Mouse (Mus musculus): ENCODE results near the gene Tlx3. TPM values are rescaled to one million over a fixed set of nuclear protein-coding genes. Genes with fewer than 3 reads are reported as not detected.

Gene Tlx3
- polyA plus RNA-seq, 1 experiment from 2014 or later, result 0.32 TPM

GRCm38 (mm10) chr11:33204966-33205365, 1.6 kb upstream of the Tlx3 start:
- TF ChIP-seq CTCF (IDR thresholded peaks at IDR 0.05), result no peak
- peaks cover 16% of the 10 kb centered on the region for H3K27me3 ChIP-seq
- DNase-seq (ENCODE audit: low read depth, low spot score) (no peak), ATAC-seq (no peak)
- in situ Hi-C loops (cut with MboI; ENCODE audit: low pct_unique_long_range_greater_than_20kb), result no loop called here
- CTCF ChIA-PET, result no interaction called here
- POLR2A ChIA-PET, result no interaction called here

- peaks cover 19% of the 10 kb centered on the region for H3K27me3 ChIP-seq
- ChIA-PET CTCF (no interaction called here), POLR2A (no interaction called here)
- no peak for DNase-seq (ENCODE audit: low read depth, low spot score)
- in situ Hi-C loops (cut with MboI; ENCODE audit: low pct_unique_long_range_greater_than_20kb), result no loop called here
- no peak for ATAC-seq
- TF ChIP-seq CTCF (IDR thresholded peaks at IDR 0.05), result no peak
Observed at GRCm38 (mm10) chr11:33204329-33204705, 928 bp upstream of the Tlx3 start.

- DNase-seq (ENCODE audit: low read depth, low spot score) (no peak), ATAC-seq (no peak)
- in situ Hi-C loops (cut with MboI; ENCODE audit: low pct_unique_long_range_greater_than_20kb), result no loop called here
- POLR2A ChIA-PET, result interaction anchor here (0.9 kb wide), 1 partner anchor 22 kb away, joined by 3 read pairs; no protein-coding TSS in a partner anchor
- H3K27me3 ChIP-seq, result peaks cover 19% of the 10 kb centered on the region
- no peak for TF ChIP-seq CTCF (IDR thresholded peaks at IDR 0.05)
- CTCF ChIA-PET, result no interaction called here
Observed at GRCm38 (mm10) chr11:33202972-33203371, 417 bp downstream of the Tlx3 start.

GRCm38 (mm10) chr11:33202296-33202695, 1.1 kb downstream of the Tlx3 start:
- TF ChIP-seq CTCF (IDR thresholded peaks at IDR 0.05), result no peak
- peaks cover 19% of the 10 kb centered on the region for H3K27me3 ChIP-seq
- DNase-seq (ENCODE audit: low read depth, low spot score) (no peak), ATAC-seq (no peak)
- CTCF ChIA-PET, result no interaction called here
- in situ Hi-C loops (cut with MboI; ENCODE audit: low pct_unique_long_range_greater_than_20kb), result no loop called here
- POLR2A ChIA-PET, result interaction anchor here (0.9 kb wide), 1 partner anchor 22 kb away, joined by 3 read pairs; no protein-coding TSS in a partner anchor

GRCm38 (mm10) chr11:33201626-33202010, 1.8 kb downstream of the Tlx3 start:
- in situ Hi-C loops (cut with MboI; ENCODE audit: low pct_unique_long_range_greater_than_20kb), result no loop called here
- H3K27me3 ChIP-seq, result peaks cover 19% of the 10 kb centered on the region
- no peak for TF ChIP-seq CTCF (IDR thresholded peaks at IDR 0.05)
- DNase-seq (ENCODE audit: low read depth, low spot score) (no peak), ATAC-seq (no peak)
- ChIA-PET POLR2A (no interaction called here), CTCF (no interaction called here)

- TF ChIP-seq CTCF (IDR thresholded peaks at IDR 0.05), result no peak
- ATAC-seq (no peak), DNase-seq (ENCODE audit: low read depth, low spot score) (no peak)
- H3K27me3 ChIP-seq, result peaks cover 19% of the 10 kb centered on the region
- ChIA-PET POLR2A (no interaction called here), CTCF (no interaction called here)
- in situ Hi-C loops (cut with MboI; ENCODE audit: low pct_unique_long_range_greater_than_20kb), result no loop called here
Observed at GRCm38 (mm10) chr11:33200764-33201625, 2.4 kb downstream of the Tlx3 start.

GRCm38 (mm10) chr11:33199906-33200763, 3.3 kb downstream of the Tlx3 start:
- TF ChIP-seq CTCF (IDR thresholded peaks at IDR 0.05), result no peak
- CTCF ChIA-PET, result no interaction called here
- DNase-seq (ENCODE audit: low read depth, low spot score) (no peak), ATAC-seq (no peak)
- POLR2A ChIA-PET, result no interaction called here
- H3K27me3 ChIP-seq, result peaks cover 20% of the 10 kb centered on the region
- in situ Hi-C loops (cut with MboI; ENCODE audit: low pct_unique_long_range_greater_than_20kb), result no loop called here

GRCm38 (mm10) chr11:33199117-33199514, 4.3 kb downstream of the Tlx3 start:
- DNase-seq (ENCODE audit: low read depth, low spot score) (no peak), ATAC-seq (no peak)
- ChIA-PET POLR2A (no interaction called here), CTCF (no interaction called here)
- in situ Hi-C loops (cut with MboI; ENCODE audit: low pct_unique_long_range_greater_than_20kb), result no loop called here
- peaks cover 25% of the 10 kb centered on the region for H3K27me3 ChIP-seq
- no peak for TF ChIP-seq CTCF (IDR thresholded peaks at IDR 0.05)

GRCm38 (mm10) chr11:33198351-33199116, 4.9 kb downstream of the Tlx3 start:
- ATAC-seq (no peak), DNase-seq (ENCODE audit: low read depth, low spot score) (no peak)
- ChIA-PET POLR2A (no interaction called here), CTCF (no interaction called here)
- TF ChIP-seq CTCF (IDR thresholded peaks at IDR 0.05), result no peak
- H3K27me3 ChIP-seq, result peaks cover 29% of the 10 kb centered on the region
- in situ Hi-C loops (cut with MboI; ENCODE audit: low pct_unique_long_range_greater_than_20kb), result no loop called here

- POLR2A ChIA-PET, result no interaction called here
- no peak for ATAC-seq
- in situ Hi-C loops (cut with MboI; ENCODE audit: low pct_unique_long_range_greater_than_20kb), result no loop called here
Observed at GRCm38 (mm10) chr11:33197673-33198072, 5.7 kb downstream of the Tlx3 start.

More at GRCm38 (mm10) chr11:33197673-33198072, 5.7 kb downstream of the Tlx3 start:
- CTCF ChIA-PET, result no interaction called here
- TF ChIP-seq CTCF (IDR thresholded peaks at IDR 0.05), result no peak
- peaks cover 30% of the 10 kb centered on the region for H3K27me3 ChIP-seq
- DNase-seq (ENCODE audit: low read depth, low spot score), result no peak
